Mouse (Mus musculus): Measurements from ENCODE around the gene Gm10799.
"Not testable (repeated sequence)": the region's sequence is repeated elsewhere in the genome, so short reads cannot be mapped to it uniquely, and the experiment has no call there.

DNA sequence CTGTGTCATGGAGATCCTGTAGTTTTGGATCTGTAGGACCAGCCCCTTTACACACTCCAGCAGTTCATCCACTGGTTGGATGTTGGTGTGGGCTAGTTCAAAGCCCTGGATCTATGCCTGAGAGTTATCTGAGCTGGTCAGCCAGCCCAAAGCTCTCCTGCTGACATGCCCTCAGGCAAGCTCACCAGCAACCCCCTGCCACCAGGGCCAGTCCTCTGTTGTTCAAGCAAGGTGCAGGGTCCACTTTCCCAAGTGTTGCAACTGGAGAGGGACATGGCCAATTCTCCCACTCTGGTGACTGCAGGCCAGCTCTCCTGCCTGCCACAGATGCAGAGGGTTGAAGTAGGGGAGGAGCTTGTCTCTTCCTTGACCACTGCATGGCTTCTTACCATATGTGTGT lies 45.2 kb upstream of the Gm10799 start:
- not testable (repeated sequence) for TF ChIP-seq CTCF (conservative IDR thresholded peaks at IDR 0.05; ENCODE audit: insufficient read depth, insufficient read length, low read depth, low read length); POLR2A (IDR thresholded peaks at IDR 0.05; ENCODE audit: low read depth, low read length)
